Mouse (Mus musculus): ENCODE results near the gene Defb20. TPM values are rescaled to one million over a fixed set of nuclear protein-coding genes. Genes with fewer than 3 reads are reported as not detected.
"Not testable (repeated sequence)": the region's sequence is repeated elsewhere in the genome, so short reads cannot be mapped to it uniquely, and the experiment has no call there.

Gene Defb20
- not detected for total RNA-seq (2021)
- long read RNA-seq, result 0 reads

GRCm38 (mm10) chr2:152476763-152477162, at the start of gene Defb20:
Gene Defb20 (plus strand): TSS chr2:152477063.
- DNase-seq (ENCODE audit: low spot score in 2 of 2), result no peak

DNA sequence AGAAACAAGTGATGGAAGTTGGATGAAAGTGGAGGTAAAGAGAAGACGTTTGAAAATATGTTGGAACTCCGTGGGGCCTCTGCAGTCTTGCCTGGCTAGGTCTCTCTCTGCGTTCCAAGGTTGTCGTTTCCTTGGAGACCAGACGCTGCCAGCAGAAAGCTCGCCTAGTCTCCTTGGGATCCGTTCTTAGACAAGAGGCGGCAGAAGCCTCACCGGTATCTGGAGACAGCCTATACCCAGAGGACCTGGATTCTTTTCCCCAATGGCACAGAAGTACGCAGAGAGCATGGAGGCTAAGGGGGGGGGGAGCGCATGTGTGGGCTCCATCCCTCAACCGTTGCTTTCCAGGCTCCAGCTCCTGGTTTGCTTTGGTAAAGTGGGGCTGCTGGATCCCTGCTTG, 49.4 kb upstream of the Defb20 start:
- no peak for DNase-seq (ENCODE audit: low spot score in 2 of 2)

DNA sequence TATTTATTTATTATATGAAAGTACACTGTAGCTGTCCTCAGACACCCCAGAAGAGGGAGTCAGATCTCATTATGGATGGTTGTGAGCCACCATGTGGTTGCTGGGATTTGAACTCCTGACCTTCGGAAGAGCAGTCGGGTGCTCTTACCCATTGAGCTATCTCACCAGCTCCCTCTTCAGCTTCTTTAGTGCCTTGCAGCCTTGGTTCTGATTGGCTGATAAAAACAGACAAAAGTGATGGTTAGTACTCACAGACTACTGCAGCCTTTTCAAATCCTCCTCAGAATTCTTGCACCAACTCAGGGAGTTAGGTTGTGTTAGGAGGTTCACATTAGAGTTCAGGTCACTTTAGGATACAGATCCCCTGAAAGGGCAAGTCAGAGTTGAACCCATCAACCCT, 48.4 kb upstream of the Defb20 start:
- not testable (repeated sequence) for DNase-seq (ENCODE audit: low spot score in 2 of 2)

GRCm38 (mm10) chr2:152436405-152436901, 40.4 kb upstream of the Defb20 start:
- no peak for DNase-seq (ENCODE audit: low spot score in 2 of 2)

GRCm38 (mm10) chr2:152436983-152437860, 39.6 kb upstream of the Defb20 start:
- peak; percentile 92 to 94 for DNase-seq (ENCODE audit: low spot score in 2 of 2)

DNA sequence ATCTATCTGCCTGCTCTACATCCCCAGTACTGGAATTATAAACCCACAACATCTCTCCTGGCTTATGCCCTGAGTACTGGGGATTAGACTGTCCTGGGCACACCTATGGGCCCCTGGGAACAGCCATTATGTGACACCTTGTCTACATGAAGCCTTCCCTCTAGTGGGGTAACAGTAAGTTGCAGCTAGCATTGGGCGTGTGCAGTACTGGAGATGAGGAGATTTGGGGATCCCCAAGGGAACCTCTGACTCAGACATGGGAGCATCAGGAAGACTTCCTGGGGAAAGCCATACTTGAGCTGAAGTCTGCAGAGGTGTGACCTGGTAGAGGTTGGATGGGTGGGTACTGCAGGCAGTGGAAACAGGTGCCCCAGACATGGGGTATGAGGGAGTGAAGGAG, 37.9 kb upstream of the Defb20 start:
- DNase-seq (ENCODE audit: low spot score in 2 of 2), result no peak

DNA sequence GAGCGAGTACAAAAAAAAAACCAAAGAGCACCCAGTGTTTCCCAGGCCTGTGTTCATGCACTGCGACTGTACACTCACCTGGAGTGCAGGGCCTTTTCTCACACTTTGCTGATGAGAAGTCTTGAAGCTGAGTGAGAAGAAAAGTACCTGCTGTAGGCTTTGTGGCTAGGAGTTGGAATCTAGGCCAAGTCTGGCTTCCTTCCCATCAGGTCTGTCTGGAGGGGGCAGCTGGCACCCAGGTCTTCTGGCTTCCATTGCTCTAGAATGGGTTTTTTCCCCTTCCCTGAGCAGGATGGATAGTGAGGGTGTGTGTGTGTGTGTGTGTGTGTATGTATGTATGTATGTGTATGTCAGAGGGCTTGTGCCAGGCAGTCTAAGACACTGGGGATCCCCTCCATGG, 37.0 kb upstream of the Defb20 start:
- no peak for DNase-seq (ENCODE audit: low spot score in 2 of 2)

DNA sequence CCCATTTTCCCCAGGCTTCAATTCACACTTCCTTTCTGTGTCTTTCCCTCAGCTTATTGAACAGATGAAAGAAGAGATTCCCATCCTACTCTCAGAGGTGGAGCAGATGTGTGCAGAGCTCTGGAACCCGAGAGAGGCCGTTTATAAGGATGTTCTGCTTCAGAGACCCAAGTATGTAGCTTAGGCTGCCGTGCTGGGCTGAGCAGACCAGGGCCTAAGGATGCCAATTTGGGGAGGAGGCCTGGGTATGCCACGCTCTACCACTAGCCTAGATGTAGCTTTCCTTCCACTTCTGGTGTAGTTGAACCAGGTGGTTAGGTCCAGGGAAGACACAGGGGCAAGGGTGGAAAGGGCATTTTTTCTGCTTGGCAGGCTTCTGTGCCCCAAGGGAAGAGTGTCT, 34.5 kb upstream of the Defb20 start:
- DNase-seq (ENCODE audit: low spot score in 2 of 2), result no peak

DNA sequence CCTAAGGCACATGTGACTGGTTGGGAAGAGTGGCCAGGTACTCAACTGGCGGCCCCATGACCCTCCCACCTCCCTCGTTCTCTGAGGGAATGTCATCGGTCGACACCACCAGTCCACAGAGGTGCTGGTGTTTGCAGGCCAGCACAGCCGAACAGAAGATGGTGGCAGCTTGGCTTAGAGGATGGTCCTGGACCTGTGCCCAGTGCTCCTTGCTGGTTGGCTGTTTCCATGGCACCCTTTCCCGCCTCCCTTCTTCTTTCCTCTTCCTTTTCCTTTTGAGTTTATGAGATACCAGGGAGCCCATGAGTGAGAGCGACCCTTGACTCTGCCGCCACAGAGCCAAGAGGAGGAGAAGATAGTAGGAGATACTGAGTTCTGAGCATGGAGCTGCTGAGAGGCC, 33.6 kb upstream of the Defb20 start:
- DNase-seq (ENCODE audit: low spot score in 2 of 2), result peak; percentile 45 to 60

- no peak for DNase-seq (ENCODE audit: low spot score in 2 of 2)
These were observed 30.2 kb upstream of the Defb20 start for GRCm38 (mm10) chr2:152446642-152447041.

DNA sequence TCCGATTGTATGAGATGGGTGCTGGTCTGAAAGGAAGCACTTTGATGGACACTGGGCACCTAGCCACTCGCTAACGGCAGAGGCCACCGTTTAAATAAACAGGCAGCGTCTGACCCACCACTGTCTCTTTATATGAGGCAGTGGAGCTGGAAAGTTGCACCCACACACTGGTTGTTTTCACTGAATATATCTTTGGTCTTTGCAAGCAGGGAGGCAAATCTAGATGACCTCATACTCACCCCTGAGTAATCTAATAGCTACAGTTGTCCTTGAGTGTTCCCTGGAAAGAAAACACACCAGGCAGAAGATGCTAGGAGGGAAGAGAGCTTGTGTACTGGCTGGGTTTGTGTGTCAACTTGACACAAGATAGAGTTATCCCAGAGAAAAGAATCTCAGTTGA, 29.4 kb upstream of the Defb20 start:
- DNase-seq (ENCODE audit: low spot score in 2 of 2), result no peak

DNA sequence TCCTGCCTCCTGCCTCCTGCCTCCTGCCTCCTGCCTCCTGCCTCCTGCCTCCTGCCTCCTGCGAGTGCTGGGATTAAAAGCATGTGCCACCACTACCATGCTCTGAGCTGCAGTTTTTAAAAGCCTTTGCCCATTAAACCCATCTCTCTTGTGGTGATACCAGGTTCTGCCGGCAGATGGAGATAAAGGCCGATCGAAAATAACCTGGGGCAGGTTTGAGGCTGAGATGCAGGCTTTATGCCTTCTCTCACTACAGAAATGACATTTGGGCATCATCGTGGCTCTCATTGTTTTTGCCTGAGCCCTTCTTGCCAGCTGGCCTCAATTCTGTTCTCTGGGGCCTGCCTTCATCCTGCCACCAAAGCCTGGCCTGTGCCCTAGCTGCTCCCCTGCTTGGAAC, 26.6 kb upstream of the Defb20 start:
- DNase-seq (ENCODE audit: low spot score in 2 of 2), result peak; percentile 82 to 84

- no peak for DNase-seq (ENCODE audit: low spot score in 2 of 2)
These were observed 24.6 kb upstream of the Defb20 start for GRCm38 (mm10) chr2:152452101-152452781.

GRCm38 (mm10) chr2:152459241-152459640, 17.6 kb upstream of the Defb20 start:
- no peak for DNase-seq (ENCODE audit: low spot score in 2 of 2)

GRCm38 (mm10) chr2:152464570-152465150, 12.2 kb upstream of the Defb20 start, which contains the start of gene Defb23:
Gene Defb23 (minus strand): TSS chr2:152464620.
- no peak for DNase-seq (ENCODE audit: low spot score in 2 of 2)

- DNase-seq (ENCODE audit: low spot score in 2 of 2), result peak; percentile 63 to 74
These were observed 5.9 kb upstream of the Defb20 start for GRCm38 (mm10) chr2:152470973-152471372.

- DNase-seq (ENCODE audit: low spot score in 2 of 2), result no peak
These were observed 4.4 kb upstream of the Defb20 start for GRCm38 (mm10) chr2:152472434-152472833.

DNA sequence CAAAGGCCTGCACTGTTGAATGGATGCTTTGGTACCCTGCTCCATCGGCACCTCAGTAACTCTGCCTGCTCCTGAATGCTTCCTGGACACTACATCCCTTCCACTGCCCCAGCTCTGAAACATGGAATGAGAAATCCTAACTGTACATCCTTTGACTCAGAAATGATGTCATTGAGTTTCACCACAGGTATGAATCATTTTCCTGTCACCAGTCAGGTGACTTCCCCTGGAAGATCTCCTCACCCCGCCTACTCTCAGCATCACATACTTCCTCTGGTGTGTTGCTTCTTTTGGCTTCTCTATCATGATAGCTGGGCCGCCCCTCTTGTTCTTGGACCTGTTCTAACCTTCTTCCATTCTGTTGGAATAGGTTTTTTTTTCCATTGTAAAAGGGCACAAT, 4.0 kb downstream of the Defb20 start:
- DNase-seq (ENCODE audit: low spot score in 2 of 2), result no peak

GRCm38 (mm10) chr2:152481726-152482125, 4.9 kb downstream of the Defb20 start:
- no peak for DNase-seq (ENCODE audit: low spot score in 2 of 2)

DNA sequence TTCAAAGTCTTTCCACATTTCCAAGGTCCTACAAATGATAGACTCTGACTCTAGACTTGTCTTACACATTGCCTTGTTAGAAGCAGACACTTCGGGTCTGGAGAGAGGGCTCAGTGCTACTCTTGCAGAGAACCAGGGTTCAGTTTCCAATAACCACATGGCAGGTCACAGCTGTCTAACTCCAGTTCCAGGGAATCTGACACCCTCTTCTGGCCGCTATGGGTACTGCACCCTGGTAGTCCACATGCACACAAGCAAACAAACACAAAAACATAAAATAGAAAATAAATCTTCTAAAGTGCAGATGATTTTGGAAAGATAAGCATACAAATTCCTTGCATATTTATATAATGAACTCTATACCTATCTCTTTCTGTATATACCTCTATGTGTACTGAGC, 10.2 kb downstream of the Defb20 start:
- DNase-seq (ENCODE audit: low spot score in 2 of 2), result peak in 1 of 2 experiments; percentile 8

- no peak for DNase-seq (ENCODE audit: low spot score in 2 of 2)
These were observed 13.2 kb downstream of the Defb20 start, which contains the start of gene Defb22 for GRCm38 (mm10) chr2:152490038-152490437. Gene Defb22 (minus strand): TSS chr2:152490138.

DNA sequence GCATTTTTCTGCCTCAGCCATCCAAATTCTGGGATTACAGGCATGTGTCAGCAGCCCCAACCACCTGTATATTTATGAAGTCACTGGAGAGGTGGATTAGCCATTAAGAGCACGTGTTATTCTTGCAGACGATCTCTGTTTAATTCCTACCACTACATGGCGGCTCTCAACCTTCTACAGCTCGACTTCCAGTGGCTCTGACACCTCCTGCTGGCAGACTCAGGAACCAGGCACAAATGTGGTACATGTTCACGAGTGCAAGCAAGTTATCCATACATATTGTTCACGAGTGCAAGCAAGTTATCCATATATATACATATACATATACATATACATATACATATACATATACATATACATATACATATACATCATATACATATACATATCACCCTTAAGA, 16.3 kb downstream of the Defb20 start:
- no peak for DNase-seq (ENCODE audit: low spot score in 2 of 2)
